Mouse (Mus musculus) spleen, postnatal 0 days (tissue): ENCODE data around the gene Rab38. TPM values are rescaled to one million over a fixed set of nuclear protein-coding genes. Genes with fewer than 3 reads are reported as not detected.

Experiments
- polyA plus RNA-seq: library from polyadenylated mRNA; unstranded; fragments of >200 nt; fragmentation: Nextera tagmentation; extraction: Ambion mirVana; gene quantifications from 2 replicates; pipeline ENCODE4 v1.2.1, GENCODE M21; 2015

Gene Rab38
- polyA plus RNA-seq, result 8.5 and 8.7 TPM in 2 replicates

DNA sequence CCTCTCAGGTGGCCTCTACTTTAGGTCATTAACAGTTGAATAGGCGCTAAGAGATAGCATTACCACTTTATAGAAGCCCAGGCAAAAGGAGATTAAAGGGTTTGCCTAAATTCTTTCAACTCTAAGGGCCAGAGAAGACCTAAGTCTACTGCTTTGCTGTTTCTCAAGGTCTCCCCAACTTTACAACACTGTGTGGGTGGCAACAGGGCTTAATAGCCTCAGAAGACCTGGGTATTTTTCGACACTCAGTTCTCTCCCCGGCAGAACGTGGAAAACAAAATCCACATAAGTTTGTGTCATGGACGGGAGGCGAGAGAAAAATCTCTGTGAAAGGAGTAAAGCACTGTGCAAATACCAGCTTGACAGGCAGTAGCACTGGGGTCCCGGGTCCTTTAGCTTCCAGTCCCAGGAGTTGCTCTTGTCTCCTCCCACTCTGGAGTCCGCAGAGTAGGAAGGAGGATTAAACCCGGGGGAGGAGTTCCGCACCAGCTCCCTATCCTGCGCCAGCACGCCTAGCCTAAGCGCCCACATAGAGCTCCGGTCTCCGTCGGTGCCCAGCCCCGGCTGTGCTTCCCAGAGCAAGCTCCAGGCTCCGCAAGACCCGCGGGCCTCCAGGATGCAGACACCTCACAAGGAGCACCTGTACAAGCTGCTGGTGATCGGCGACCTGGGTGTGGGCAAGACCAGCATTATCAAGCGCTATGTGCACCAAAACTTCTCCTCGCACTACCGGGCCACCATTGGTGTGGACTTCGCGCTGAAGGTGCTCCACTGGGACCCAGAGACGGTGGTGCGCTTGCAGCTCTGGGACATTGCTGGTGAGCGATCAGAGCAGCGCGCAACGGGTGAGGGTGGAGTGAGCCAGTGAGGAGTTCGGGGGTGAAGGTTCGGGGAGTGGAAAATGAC lies at the start of gene Rab38:
TSS of gene Rab38 (plus strand) at position 488 of the 906 bp plus-strand sequence.

Other genes starting within 250 kb of the Rab38 start
- 43.6 and 64.1 TPM in 2 replicates for gene Ctsc, start 152.2 kb upstream of the Rab38 start, polyA plus RNA-seq